Mouse (Mus musculus): ENCODE results near the gene Btg3.

GRCm38 (mm10) chr16:78391354-78391753 is 14.4 kb upstream of the Btg3 start:
- no peak for TF ChIP-seq GATA1 (IDR thresholded peaks at IDR 0.05; ENCODE audit: borderline replicate concordance, low read length)
- no peak for TF ChIP-seq FLI1 (IDR thresholded peaks at IDR 0.05; ENCODE audit: low read length)
